Mouse (Mus musculus): ENCODE results near the gene Foxn3.

GRCm38 (mm10) chr12:99576682-99577081 lies 13.3 kb upstream of the Foxn3 start:
- TF ChIP-seq CTCF (IDR thresholded peaks at IDR 0.05; ENCODE audit: insufficient read depth, low read depth, low read length) (no peak), POLR2A (IDR thresholded peaks at IDR 0.05; ENCODE audit: insufficient read depth, low read depth, low read length) (no peak)

All from olfactory bulb, adult 2 months (tissue).